Mouse (Mus musculus) embryonic fibroblast, embryonic 13.5 days (primary cell): ENCODE data around the gene Gprin1.

Experiments used
- CTCF ChIP-seq: IDR thresholded peaks from 2 replicates; pipeline ENCODE4 v1.5.1; 2011; ENCODE audit warnings: mild to moderate bottlenecking, control low read depth, low read length, moderate library complexity, borderline replicate concordance; ENCODE audit not compliant: insufficient read depth
- POLR2A ChIP-seq: IDR thresholded peaks from 2 replicates; pipeline ENCODE4 v1.6.1; 2011; ENCODE audit warnings: low read depth, mild to moderate bottlenecking, control low read depth, low read length, moderate library complexity

- TF ChIP-seq CTCF, result no peak
- no peak for TF ChIP-seq POLR2A
These were observed 7.6 kb upstream of the Gprin1 start for GRCm38 (mm10) chr13:54757093-54757830.
